Mouse (Mus musculus) hindbrain, embryonic 11.5 days (tissue): ENCODE results near the gene Pfdn5. TPM values are rescaled to one million over a fixed set of nuclear protein-coding genes. Genes with fewer than 3 reads are reported as not detected.

Experiments
- ATAC-seq: fragments of 200-750 bp; cut with Nextera tagmentation; 2 replicates; pipeline ENCODE4 v1.8.0; 2017; ENCODE audit warnings: mild to moderate bottlenecking, moderate TSS enrichment, moderate library complexity; ENCODE audit not compliant: low FRiP score
- DNase-seq: peaks from one replicate; pipeline ENCODE4 v3.0.0-alpha.2; 2015; ENCODE audit warnings: low spot score
- H3K27ac ChIP-seq: fragments of 300-500 bp; sonication (generic); 2 replicates; pipeline ENCODE4 v1.5.1; 2014; ENCODE audit warnings: mild to moderate bottlenecking, low read depth, low read length
- H3K27me3 ChIP-seq: fragments of 300-500 bp; sonication (generic); 2 replicates; pipeline ENCODE4 v1.6.1; 2014; ENCODE audit warnings: mild to moderate bottlenecking, low read length, moderate library complexity, mixed read lengths; ENCODE audit not compliant: control insufficient read depth, insufficient read depth
- H3K36me3 ChIP-seq: fragments of 300-500 bp; sonication (generic); 2 replicates; pipeline ENCODE4 v1.6.1; 2014; ENCODE audit warnings: mild to moderate bottlenecking, low read length, moderate library complexity, mixed read lengths; ENCODE audit not compliant: control insufficient read depth, insufficient read depth
- H3K4me1 ChIP-seq: fragments of 300-500 bp; sonication (generic); replicated peaks from 2 replicates; pipeline ENCODE4 v1.6.1; 2014; ENCODE audit warnings: low read length, mixed read lengths; ENCODE audit not compliant: control insufficient read depth, insufficient read depth
- H3K4me2 ChIP-seq: fragments of 300-500 bp; sonication (generic); replicated peaks from 2 replicates; pipeline ENCODE4 v1.6.1; 2014; ENCODE audit warnings: mild to moderate bottlenecking, low read depth, low read length
- H3K4me3 ChIP-seq: fragments of 300-500 bp; sonication (generic); 2 replicates; pipeline ENCODE4 v1.5.1; 2014; ENCODE audit warnings: low read depth, low read length
- H3K9ac ChIP-seq: fragments of 300-500 bp; sonication (generic); 2 replicates; pipeline ENCODE4 v1.6.1; 2014; ENCODE audit warnings: low read depth, low read length
- H3K9me3 ChIP-seq: fragments of 300-500 bp; sonication (generic); 2 replicates; pipeline ENCODE4 v1.6.1; 2016; ENCODE audit warnings: low read length; ENCODE audit not compliant: control insufficient read depth
- whole genome bisulfite sequencing: fragments of 180-500 bp; shearing (Covaris S2); extraction: QIAGEN DNeasy Blood & Tissue Kit; methylation state at CpG from one replicate; pipeline ENCODE4 v1.1.7; 2014; 5-methylcytosine and 5-hydroxymethylcytosine counted together
- polyA plus RNA-seq: library from polyadenylated mRNA; unstranded; fragments of >200 nt; fragmentation: Nextera tagmentation; extraction: Ambion mirVana; gene quantifications from 2 replicates; pipeline ENCODE4 v1.2.1, GENCODE M21; 2014

The Pfdn5 gene
- polyA plus RNA-seq, 1 experiment from 2014 or later: 431 TPM

- Histone ChIP-seq H3K9ac (0 out of 2 replicates have a peak overlapping the region, but pooled peaks have one; percentile 19), H3K9me3 (no peaks in the 10 kb centered on the region), H3K4me2 (peak overlapping the region; percentile 18), H3K4me3 (0 out of 2 replicates have a peak overlapping the region, but pooled peaks have one; percentile 10), H3K36me3 (no peaks in the 10 kb centered on the region), H3K27ac (no peak overlapping the region), H3K4me1 (peaks cover 11% of the 10 kb centered on the region), H3K27me3 (peaks cover 26% of the 10 kb centered on the region)
- peak; percentile 50 for DNase-seq
- 5% methylated on average over 25 of the region's 25 CpGs for WGBS
- no peak for ATAC-seq
Observed at GRCm38 (mm10) chr15:102358126-102358525, 32.2 kb downstream of the Pfdn5 start.

GRCm38 (mm10) chr15:102358834-102359233 is 32.9 kb downstream of the Pfdn5 start:
- Histone ChIP-seq H3K4me3 (no peak overlapping the region), H3K27me3 (peaks cover 26% of the 10 kb centered on the region), H3K9me3 (no peaks in the 10 kb centered on the region), H3K27ac (no peak overlapping the region), H3K36me3 (no peaks in the 10 kb centered on the region), H3K9ac (no peak overlapping the region), H3K4me2 (peak overlapping the region; percentile 18; the same call in 1 of the 2 replicates), H3K4me1 (peaks cover 11% of the 10 kb centered on the region)
- DNase-seq (no peak), ATAC-seq (no peak)
- WGBS: 16% methylated on average over 5 of the region's 5 CpGs

DNA sequence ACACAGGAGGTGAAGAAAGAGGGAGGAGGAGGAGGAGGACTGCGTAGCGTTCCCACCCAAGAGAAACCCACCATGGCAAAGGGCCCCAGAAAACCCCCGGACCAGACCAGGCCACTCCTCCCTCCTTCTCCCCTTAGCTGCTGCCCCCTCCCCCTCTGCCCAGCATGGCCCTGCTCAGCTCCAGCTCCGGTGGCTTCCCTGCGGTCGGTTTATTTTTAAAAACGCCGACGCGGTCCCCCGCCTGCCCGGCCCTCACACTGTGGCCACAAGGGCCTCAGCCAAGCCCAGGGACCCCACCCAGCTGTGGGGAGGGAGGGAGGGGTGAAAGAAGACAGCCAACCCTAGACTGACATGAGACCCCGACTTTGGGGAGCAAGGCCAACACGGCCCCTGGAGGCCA is 36.7 kb downstream of the Pfdn5 start:
- Histone ChIP-seq H3K9me3 (no peaks in the 10 kb centered on the region), H3K27me3 (peaks cover 17% of the 10 kb centered on the region), H3K4me2 (no peak overlapping the region), H3K4me1 (peaks cover 14% of the 10 kb centered on the region), H3K36me3 (no peaks in the 10 kb centered on the region), H3K27ac (no peak overlapping the region), H3K4me3 (no peak overlapping the region), H3K9ac (no peak overlapping the region)
- DNase-seq: no peak
- ATAC-seq: no peak
- 15% methylated on average over 14 of the region's 14 CpGs for WGBS

- no peak overlapping the region for H3K9ac ChIP-seq
- no peaks in the 10 kb centered on the region for H3K36me3 ChIP-seq
- no peak overlapping the region for H3K4me3 ChIP-seq
- H3K4me1 ChIP-seq: peaks cover 4% of the 10 kb centered on the region
- ATAC-seq (no peak), DNase-seq (no peak)
- peaks cover 5% of the 10 kb centered on the region; the same call in 1 of the 2 replicates for H3K27me3 ChIP-seq
- H3K9me3 ChIP-seq: no peaks in the 10 kb centered on the region
- no peak overlapping the region for H3K27ac ChIP-seq
- 94% methylated on average over 1 of the region's 1 CpGs for WGBS
- no peak overlapping the region for H3K4me2 ChIP-seq
Observed at GRCm38 (mm10) chr15:102364678-102365077, 38.8 kb downstream of the Pfdn5 start.

GRCm38 (mm10) chr15:102366238-102366637 is 40.3 kb downstream of the Pfdn5 start:
- Histone ChIP-seq H3K27me3 (peaks cover 2% of the 10 kb centered on the region; the same call in 1 of the 2 replicates), H3K4me2 (peak overlapping the region; percentile 44), H3K9ac (peak overlapping the region; percentile 52), H3K36me3 (no peaks in the 10 kb centered on the region), H3K4me1 (peaks cover 9% of the 10 kb centered on the region), H3K4me3 (peak overlapping the region; percentile 21), H3K27ac (no peak overlapping the region), H3K9me3 (no peaks in the 10 kb centered on the region)
- DNase-seq: no peak
- ATAC-seq: no peak
- WGBS: 5% methylated on average over 7 of the region's 7 CpGs

GRCm38 (mm10) chr15:102366733-102367344 is 40.9 kb downstream of the Pfdn5 start, which contains the start of gene Sp7:
TSS of gene Sp7 (minus strand) at chr15:102367182.
- DNase-seq (peak; percentile 49), ATAC-seq (no peak)
- Histone ChIP-seq H3K4me1 (peaks cover 9% of the 10 kb centered on the region), H3K27ac (no peak within 1 kb of the TSS), H3K36me3 (no peaks in the 10 kb centered on the region), H3K4me2 (peak within 1 kb of the TSS; percentile 44), H3K9ac (peak within 1 kb of the TSS; percentile 52), H3K4me3 (peak within 1 kb of the TSS; percentile 21), H3K27me3 (peaks cover 2% of the 10 kb centered on the region; the same call in 1 of the 2 replicates), H3K9me3 (no peaks in the 10 kb centered on the region)
- 6% methylated on average over 15 of the region's 15 CpGs for WGBS

GRCm38 (mm10) chr15:102369972-102370371 is 44.1 kb downstream of the Pfdn5 start:
- Histone ChIP-seq H3K27ac (no peak overlapping the region), H3K4me2 (no peak overlapping the region), H3K9me3 (no peaks in the 10 kb centered on the region), H3K4me3 (no peak overlapping the region), H3K27me3 (no peaks in the 10 kb centered on the region; the same call in 1 of the 2 replicates), H3K4me1 (peaks cover 9% of the 10 kb centered on the region), H3K36me3 (no peaks in the 10 kb centered on the region), H3K9ac (no peak overlapping the region)
- 9% methylated on average over 13 of the region's 13 CpGs for WGBS
- ATAC-seq: no peak
- no peak for DNase-seq

DNA sequence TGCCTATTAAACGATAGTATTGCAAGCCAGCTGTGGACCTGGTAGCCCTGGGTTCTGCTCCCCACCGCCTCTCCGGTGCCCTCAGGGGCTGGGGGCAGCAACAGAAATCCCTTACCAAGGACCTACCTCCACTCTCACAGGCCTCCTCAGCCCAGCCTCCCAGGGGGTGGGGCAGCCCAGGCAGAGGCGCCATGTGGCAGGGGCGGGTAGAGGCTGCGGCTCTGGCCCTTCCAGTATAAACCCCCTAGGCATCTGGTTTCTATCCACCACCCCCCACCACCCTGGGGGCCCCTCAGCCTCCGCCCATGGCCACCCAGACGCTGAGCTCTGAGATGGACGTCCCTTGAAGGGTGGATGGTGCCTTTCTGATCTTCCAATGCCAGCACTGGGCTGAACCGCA is 44.8 kb downstream of the Pfdn5 start:
- no peak overlapping the region for H3K27ac ChIP-seq
- no peaks in the 10 kb centered on the region for H3K9me3 ChIP-seq
- peaks cover 9% of the 10 kb centered on the region for H3K4me1 ChIP-seq
- no peak overlapping the region for H3K4me2 ChIP-seq
- no peaks in the 10 kb centered on the region; the same call in 1 of the 2 replicates for H3K27me3 ChIP-seq
- H3K36me3 ChIP-seq: no peaks in the 10 kb centered on the region
- ATAC-seq (no peak), DNase-seq (no peak)
- H3K9ac ChIP-seq: no peak overlapping the region; the same call in 1 of the 2 replicates
- H3K4me3 ChIP-seq: no peak overlapping the region
- WGBS: 4% methylated on average over 9 of the region's 10 CpGs
